Comparison of ENCODE assay signal across 10 mouse cellular contexts in the genomic region with DNA sequence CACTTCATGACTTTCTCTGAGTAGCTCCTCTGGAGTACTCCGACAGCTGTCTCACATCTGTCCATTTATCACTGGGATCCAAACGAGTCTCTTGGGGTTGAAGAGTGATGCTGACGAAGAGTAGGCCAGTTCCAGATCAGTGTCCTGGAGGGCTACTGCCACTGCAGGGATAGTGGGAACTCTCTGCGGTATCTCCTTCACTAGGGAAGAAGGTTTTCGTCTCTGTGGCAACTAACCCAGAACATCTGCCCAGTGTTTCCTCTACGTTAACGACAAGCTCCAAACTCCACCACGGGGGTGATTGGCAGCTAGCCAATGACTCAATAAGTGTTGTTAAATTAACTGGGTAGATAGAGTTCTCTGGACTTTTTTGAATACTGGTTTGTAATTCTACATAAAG.
DNase-seq lines count a peak whose midpoint lies in the region; ATAC-seq and TF ChIP-seq lines count a peak whose summit lies in the region.
"Had no signal": no experiment of that assay in that cellular context is flagged by ENCODE, and none has a peak within 500 bp of the region (broad histone marks: within the 10 kb centered on the region; RNA-seq: fewer than 3 reads in every experiment).

No protein-coding gene starts in this region.

- intact Hi-C loops in gastrocnemius, adult 2 months (cut with DNase I): no loop called here

- no peak overlapping the region for H3K4me2 ChIP-seq in kidney, postnatal 0 days (ENCODE audit: low read length)
- H3K4me2 ChIP-seq: liver, embryonic 13.5 days had no signal

- 46% methylated on average over 8 of the region's 8 CpGs for WGBS in kidney, postnatal 0 days

- peak; percentile 62 to 64 for DNase-seq in monocyte, adult 2 months (ENCODE audit: low read depth in 1 of 2, low spot score in 2 of 2)
- peak; percentile 62 for DNase-seq in gastrocnemius, adult 2 months
- DNase-seq in kidney, postnatal 0 days (ENCODE audit: low spot score): peak; percentile 43
- peak; percentile 75 for DNase-seq in skeletal muscle tissue, adult 2 months (ENCODE audit: low read depth, low spot score)
- no peak for DNase-seq in spleen, postnatal 4 days (ENCODE audit: low spot score in 2 of 2)
- no peak for DNase-seq in right cerebral cortex, postnatal 36 days (ENCODE audit: low spot score in 2 of 2)
- DNase-seq in frontal cortex, postnatal 14 days (ENCODE audit: low spot score in 2 of 2): no peak
- DNase-seq: liver, embryonic 13.5 days had no signal

- peak overlapping the region; percentile 20; the same call in 1 of the 2 replicates for H3K27ac ChIP-seq in gastrocnemius, adult 2 months
- H3K27ac ChIP-seq in kidney, postnatal 0 days: no peak overlapping the region
- H3K27ac ChIP-seq: liver, embryonic 13.5 days had no signal

- no peaks in the 10 kb centered on the region for H3K4me1 ChIP-seq in kidney, postnatal 0 days (replicated peaks; ENCODE audit: insufficient read depth, low read length)
- H3K4me1 ChIP-seq: liver, embryonic 13.5 days had no signal

- TF ChIP-seq CTCF in gastrocnemius, adult 2 months (IDR thresholded peaks at IDR 0.05): no peak
- no peak for TF ChIP-seq CTCF in kidney, postnatal 0 days (IDR thresholded peaks at IDR 0.05; ENCODE audit: low read depth)

- no peaks in the 10 kb centered on the region for H3K27me3 ChIP-seq in kidney, postnatal 0 days (ENCODE audit: insufficient read depth, low read length)
- H3K27me3 ChIP-seq: liver, embryonic 13.5 days had no signal

- H3K36me3 ChIP-seq in kidney, postnatal 0 days (ENCODE audit: insufficient read depth, low read length): no peaks in the 10 kb centered on the region
- H3K36me3 ChIP-seq: liver, embryonic 13.5 days had no signal

- H3K9ac ChIP-seq in kidney, postnatal 0 days (ENCODE audit: low read depth, low read length): no peak overlapping the region
- H3K9ac ChIP-seq: liver, embryonic 13.5 days had no signal

- no peak overlapping the region for H3K4me3 ChIP-seq in gastrocnemius, adult 2 months
- no peak overlapping the region for H3K4me3 ChIP-seq in kidney, postnatal 0 days (replicated peaks; ENCODE audit: low read depth, low read length)
- H3K4me3 ChIP-seq: erythroblast, embryonic 14.5 days; liver, embryonic 13.5 days had no signal

- H3K9me3 ChIP-seq in kidney, postnatal 0 days (replicated peaks; ENCODE audit: low read length): no peaks in the 10 kb centered on the region

- ATAC-seq in monocyte, adult 5-6 weeks (replicated peaks; ENCODE audit: insufficient number of reproducible peaks, low FRiP score, low TSS enrichment, poor library complexity, severe bottlenecking): no peak
- no peak for ATAC-seq in kidney, postnatal 0 days (replicated peaks; ENCODE audit: low FRiP score, low read depth)

Comparison
In these comparisons a context has a peak if more than half of its experiments do, and no peak if none do; other contexts are left out.
1. DNase-seq: peak in monocyte, adult 2 months (2 of 2), gastrocnemius, adult 2 months (single experiment), kidney, postnatal 0 days (single experiment) and skeletal muscle tissue, adult 2 months (single experiment); none in spleen, postnatal 4 days (0 of 2), right cerebral cortex, postnatal 36 days (0 of 2) and frontal cortex, postnatal 14 days (0 of 2).